Mouse (Mus musculus): Measurements from ENCODE around the gene Rhebl1.

The Rhebl1 gene

DNA sequence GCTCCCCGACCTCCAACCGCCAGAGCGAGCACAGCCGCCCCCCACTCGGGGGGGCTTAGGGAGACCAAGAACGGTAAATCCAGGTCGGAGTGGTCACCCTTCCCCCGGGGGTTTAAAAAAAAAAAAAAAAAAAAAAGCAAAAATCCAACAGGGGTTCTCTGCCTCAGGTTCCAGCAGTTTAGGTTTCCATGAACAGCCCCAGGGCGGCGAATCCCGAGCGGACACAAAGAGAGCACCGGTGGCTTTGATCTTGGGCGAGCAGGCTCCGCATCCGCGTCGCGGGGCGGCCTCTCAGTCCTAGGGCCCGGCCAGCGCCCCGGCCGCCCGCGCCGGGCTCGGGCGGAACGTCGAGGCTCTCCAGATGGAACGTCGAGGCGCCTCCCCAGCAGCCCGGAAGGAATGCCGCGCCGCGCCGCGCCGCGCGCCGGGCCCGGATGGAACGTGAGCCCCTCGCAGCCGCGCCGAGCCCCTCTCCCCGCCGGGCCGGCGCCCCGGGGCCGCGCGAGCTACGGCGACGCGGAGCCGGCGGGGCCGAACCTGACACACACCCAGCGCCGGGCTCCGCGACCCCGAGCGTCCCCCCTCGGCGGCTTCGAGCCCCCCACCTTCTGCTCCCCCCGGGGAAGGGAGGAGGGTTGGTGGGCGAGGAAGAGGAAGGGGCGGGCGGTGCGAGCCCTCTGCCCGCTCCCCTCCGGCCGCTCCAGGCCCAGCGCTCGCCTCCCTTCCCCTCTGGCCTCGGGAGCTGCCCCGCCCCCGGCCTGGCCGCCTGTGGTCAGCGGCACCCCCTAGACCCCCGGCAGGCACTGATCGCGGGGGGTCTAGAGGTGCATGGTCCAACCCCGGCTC, 23.0 kb downstream of the Rhebl1 start, which contains the start of gene Kmt2d:
Kmt2d (minus strand) TSS at position 135 of the 846 bp plus-strand sequence.
- no peak for DNase-seq

- peak; percentile 57 for DNase-seq
These were observed 23.9 kb downstream of the Rhebl1 start for GRCm38 (mm10) chr15:98870179-98871069.

GRCm38 (mm10) chr15:98869342-98870178, 24.8 kb downstream of the Rhebl1 start:
- DNase-seq = no peak

GRCm38 (mm10) chr15:98868346-98869063, 25.8 kb downstream of the Rhebl1 start:
- DNase-seq = no peak

GRCm38 (mm10) chr15:98867321-98867720, 27.0 kb downstream of the Rhebl1 start:
- DNase-seq = peak; percentile 72

DNA sequence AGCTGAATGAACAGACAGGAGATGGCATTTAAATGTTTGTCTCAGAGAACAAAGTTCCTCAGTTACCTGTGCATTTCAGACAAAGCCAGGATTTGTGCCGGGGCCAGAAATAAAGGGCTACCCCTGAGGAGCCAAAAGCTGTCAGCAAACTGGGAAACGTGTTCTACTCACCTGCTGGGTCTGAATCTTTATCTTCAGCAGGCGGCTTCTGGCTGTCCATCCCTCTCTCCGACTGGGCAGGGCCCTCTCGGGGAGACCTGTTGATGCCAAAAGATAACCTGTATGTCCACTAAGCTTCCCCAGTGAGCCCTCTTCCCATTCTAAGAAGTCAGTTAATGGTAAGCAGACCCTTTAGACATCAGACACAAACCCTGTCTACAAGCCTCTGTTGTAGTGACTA, 27.8 kb downstream of the Rhebl1 start:
- no peak for DNase-seq

GRCm38 (mm10) chr15:98865771-98866170, 28.6 kb downstream of the Rhebl1 start:
- DNase-seq = no peak

DNA sequence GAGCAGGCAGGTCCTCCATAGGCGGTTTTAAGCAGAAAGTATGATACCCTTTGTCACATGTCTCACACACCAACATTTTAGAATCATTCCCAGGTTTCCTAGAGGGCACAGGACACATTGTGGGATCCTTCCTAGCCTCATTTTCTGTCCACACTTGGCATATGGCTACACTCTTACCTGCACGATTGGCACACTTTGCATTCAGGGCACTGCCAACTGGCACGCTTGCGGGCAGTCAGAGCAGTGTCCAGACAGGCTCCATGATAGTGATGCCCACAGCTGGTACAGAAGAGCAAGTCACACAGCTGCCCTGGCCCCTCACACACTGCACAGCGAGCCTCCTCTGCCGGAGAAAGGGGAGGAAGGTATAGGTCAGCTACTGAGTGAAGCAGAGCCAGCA, 29.4 kb downstream of the Rhebl1 start:
- DNase-seq = no peak

DNA sequence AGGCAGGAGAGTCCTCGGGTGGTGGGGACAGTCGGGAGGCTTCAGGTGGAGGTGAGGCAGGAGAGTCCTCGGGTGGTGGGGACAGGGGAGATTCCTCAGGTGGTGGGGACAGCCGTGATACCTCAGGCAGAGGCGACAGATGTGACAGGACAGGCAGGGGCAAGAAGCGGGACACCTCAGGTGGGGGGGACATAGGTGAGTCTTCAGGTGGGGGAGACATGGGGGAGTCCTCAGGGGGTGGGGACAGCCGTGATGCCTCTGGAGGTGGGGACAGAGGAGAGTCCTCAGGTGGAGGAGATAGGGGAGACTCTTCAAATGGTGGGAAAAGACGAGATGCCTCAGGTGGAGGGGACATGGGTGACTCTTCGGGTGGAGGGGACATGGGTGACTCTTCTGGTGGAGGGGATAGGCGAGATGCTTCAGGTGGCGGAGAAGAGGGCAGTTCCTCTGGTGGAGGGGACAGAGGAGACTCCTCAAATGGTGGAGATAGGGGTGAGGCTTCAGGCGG, 30.8 kb downstream of the Rhebl1 start:
- DNase-seq = no peak

- DNase-seq = no peak
These were observed 32.5 kb downstream of the Rhebl1 start for GRCm38 (mm10) chr15:98861701-98862410.

DNA sequence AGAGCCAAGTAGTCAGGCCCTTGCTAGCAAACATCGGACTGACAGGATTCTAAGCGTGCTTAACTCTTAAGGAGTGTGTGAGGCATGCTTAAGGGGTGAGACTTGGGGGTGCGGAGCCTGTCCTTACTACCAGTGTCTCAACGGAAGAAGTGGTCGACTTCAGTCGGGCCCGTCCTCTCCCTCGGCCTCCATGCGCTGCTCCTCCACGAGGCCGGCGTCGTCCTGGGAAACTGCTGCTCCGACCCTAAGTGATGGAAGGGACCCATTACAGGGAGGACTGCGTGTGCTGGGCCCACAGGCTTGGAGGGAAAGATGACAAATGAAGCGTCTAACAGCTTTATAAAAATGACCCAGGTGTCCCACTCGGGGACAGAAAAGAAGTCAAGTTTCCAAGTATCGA, 33.4 kb downstream of the Rhebl1 start:
- DNase-seq = no peak

DNA sequence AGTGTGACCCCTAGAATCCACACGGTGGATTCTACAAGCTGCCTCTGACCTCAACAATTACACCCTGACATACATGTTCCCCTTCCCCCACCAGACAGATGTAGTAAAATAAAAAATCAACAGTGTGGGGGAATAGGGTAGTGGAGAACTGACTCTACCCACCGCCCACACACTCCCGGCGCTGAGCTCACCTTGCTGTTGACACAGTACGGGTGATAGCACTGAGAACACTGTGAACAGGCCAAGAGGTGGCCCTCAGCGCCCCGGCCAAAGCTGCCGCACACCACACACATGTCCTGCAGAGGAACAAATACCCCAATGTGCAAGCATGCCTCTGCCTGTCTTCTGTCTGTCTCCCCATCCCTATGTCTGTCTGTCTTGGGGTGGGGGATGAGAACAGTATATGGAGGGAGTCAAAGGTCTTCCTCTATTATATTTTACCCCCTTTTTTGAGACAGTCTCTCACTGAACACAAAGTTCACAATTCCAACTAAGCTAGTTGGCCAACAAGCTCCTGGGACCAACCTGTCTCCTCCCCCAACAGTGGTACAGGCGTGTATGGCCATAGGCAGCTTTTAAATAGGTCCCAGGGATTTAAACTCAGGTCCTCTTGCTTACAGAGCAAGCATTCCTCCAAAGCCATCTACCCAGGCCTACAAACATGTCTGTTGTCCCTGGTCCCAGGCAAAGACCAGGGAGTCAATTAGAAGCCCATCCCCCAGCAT, 34.9 kb downstream of the Rhebl1 start:
- no peak for DNase-seq

- no peak for DNase-seq
These were observed 40.1 kb downstream of the Rhebl1 start for GRCm38 (mm10) chr15:98854214-98854613.

DNA sequence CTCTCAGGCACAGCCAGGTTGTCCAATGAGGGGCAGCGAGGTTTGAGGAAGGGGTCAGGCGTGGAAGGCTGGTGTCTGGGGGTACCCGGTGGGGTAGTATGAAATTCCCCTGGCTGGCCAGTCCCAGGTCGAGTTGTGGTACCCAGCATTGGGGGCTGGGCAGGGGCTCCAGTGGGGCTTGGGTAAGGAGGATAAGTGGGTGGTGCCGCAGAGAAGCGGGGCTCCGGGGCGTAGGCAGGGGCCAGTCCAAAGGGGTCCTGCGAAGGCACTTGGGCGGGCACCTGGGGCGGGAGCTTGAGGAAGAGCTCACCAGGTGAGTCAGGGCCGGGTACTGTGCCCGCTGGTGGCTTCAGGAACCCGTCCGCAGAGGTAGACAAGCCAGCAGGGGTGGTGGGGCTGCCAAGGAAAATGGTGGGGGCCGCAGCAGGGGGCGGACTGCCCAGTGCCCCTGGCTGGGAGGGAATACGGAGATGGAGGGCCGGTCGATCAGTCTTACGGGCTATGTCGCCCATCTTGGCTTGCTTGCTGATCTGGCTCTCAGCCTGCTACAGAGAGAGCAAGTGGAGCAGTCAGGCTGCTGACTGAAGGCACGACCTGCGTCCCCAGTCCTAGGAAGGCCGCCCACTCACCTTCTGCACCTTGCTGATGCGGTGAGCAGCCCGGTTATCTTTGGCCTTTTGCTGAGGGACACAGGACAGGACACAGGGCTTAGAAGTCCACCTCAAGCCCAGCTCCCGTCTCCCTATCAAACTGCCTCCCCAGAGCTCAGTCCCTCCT, 41.0 kb downstream of the Rhebl1 start:
- DNase-seq = no peak

- DNase-seq = no peak
These were observed 41.6 kb downstream of the Rhebl1 start for GRCm38 (mm10) chr15:98852733-98853132.

DNA sequence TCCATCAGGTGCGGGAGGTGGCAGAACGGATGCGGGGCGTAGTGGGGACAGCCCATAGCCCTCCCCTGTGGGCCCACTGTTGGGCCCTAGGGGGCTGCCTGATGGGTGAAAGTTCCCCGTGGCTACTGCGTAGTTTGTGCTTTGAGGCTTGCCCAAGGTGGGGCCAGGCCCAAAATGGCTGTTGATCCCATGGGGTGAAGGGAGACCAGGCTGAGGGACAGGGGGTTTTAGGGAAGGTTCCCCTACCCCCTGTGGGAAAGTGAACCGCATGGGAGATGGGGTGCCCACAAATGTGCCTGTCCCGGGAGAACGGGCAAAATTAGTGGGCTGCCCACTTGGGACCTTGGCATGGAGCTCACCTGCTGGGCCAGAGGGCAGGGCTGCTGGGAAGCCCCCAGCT, 42.3 kb downstream of the Rhebl1 start:
- DNase-seq = no peak

- DNase-seq = no peak
These were observed 43.0 kb downstream of the Rhebl1 start for GRCm38 (mm10) chr15:98851229-98851818.

- DNase-seq = no peak
These were observed 43.7 kb downstream of the Rhebl1 start for GRCm38 (mm10) chr15:98850668-98851067.

DNA sequence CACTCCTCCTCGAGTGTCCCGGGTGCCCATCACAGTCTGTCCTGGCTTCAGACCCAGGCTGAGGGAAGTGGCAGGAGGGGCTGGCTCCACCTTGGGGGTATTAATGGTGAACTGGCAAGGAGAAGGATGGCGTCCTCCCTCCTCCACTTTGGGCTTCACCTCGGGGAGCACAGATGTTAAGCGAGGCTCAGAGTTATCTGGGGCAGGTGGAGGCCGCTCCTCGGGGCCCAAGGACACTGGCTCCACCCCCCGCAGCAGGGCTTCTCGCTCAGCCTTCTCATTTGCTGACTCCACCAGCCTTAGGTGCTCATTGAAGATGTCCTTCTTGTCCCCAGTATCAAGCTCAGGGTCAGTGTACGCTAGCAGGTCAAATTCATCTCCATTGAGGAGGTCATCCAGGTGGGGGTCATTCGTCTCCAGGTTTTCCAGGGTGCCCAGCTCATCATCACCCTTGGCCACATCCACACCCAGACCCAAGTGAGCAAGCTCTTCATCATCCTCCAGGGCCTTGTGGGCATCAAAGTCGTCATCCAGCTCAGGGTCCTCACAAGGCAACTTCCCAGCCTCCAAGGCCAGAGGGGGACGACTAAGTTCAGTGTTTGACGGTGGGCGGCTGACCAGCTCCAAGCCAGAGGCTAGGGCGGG, 44.3 kb downstream of the Rhebl1 start:
- no peak for DNase-seq

Measured in kidney, adult 11 months (tissue).